9 mouse cellular contexts compared by ENCODE assay signal in genomic region chr1:72969113-72969812, GRCm38 (mm10). TPM values are rescaled to one million over a fixed set of nuclear protein-coding genes. Genes with fewer than 3 reads are reported as not detected.
DNase-seq lines count a peak whose midpoint lies in the region; ATAC-seq and TF ChIP-seq lines count a peak whose summit lies in the region.
"Had no signal": no experiment of that assay in that cellular context is flagged by ENCODE, and none has a peak within 500 bp of the region (broad histone marks: within the 10 kb centered on the region; RNA-seq: fewer than 3 reads in every experiment).

No protein-coding gene starts in this region.

- H3K4me3 ChIP-seq in hindbrain, embryonic 11.5 days (ENCODE audit: low read depth, low read length), result no peak overlapping the region
- no peak overlapping the region for H3K4me3 ChIP-seq in hindbrain, embryonic 14.5 days (replicated peaks; ENCODE audit: low read length)
- no peak overlapping the region for H3K4me3 ChIP-seq in stomach, embryonic 14.5 days (ENCODE audit: low read depth, low read length)
- no peak overlapping the region for H3K4me3 ChIP-seq in stomach, postnatal 0 days (ENCODE audit: low read depth, low read length)
- no peak overlapping the region for H3K4me3 ChIP-seq in limb, embryonic 11.5 days (ENCODE audit: low read depth, low read length)

- no peak for ATAC-seq in hindbrain, embryonic 11.5 days (ENCODE audit: low FRiP score)
- ATAC-seq in hindbrain, embryonic 14.5 days (ENCODE audit: low FRiP score), result no peak
- ATAC-seq in stomach, embryonic 14.5 days (ENCODE audit: insufficient number of reproducible peaks, insufficient read depth, low FRiP score, low read depth), result peak; percentile 57; the same call in 1 of the 2 replicates
- no peak for ATAC-seq in stomach, postnatal 0 days (ENCODE audit: low FRiP score, low TSS enrichment)
- peak; percentile 81 for ATAC-seq in limb, embryonic 11.5 days (ENCODE audit: insufficient number of reproducible peaks, low FRiP score, low TSS enrichment, low read depth)
- ATAC-seq in activated CD4-positive, CD25-positive, alpha-beta regulatory T cell, adult 4 months, result no peak

- TF ChIP-seq EP300 in stomach, postnatal 0 days (optimal IDR thresholded peaks at IDR 0.05), result no peak

- WGBS in hindbrain, embryonic 11.5 days, result 39% methylated on average over 10 of the region's 10 CpGs
- 40% methylated on average over 10 of the region's 10 CpGs for WGBS in hindbrain, embryonic 14.5 days
- 12% methylated on average over 10 of the region's 10 CpGs for WGBS in stomach, embryonic 14.5 days
- WGBS in stomach, postnatal 0 days, result 29% methylated on average over 10 of the region's 10 CpGs
- 11% methylated on average over 10 of the region's 10 CpGs for WGBS in limb, embryonic 11.5 days

- H3K9me3 ChIP-seq in hindbrain, embryonic 11.5 days (ENCODE audit: control insufficient read depth, low read length), result no peaks in the 10 kb centered on the region
- H3K9me3 ChIP-seq in hindbrain, embryonic 14.5 days (ENCODE audit: control insufficient read depth, low read length), result no peaks in the 10 kb centered on the region
- H3K9me3 ChIP-seq in stomach, embryonic 14.5 days (ENCODE audit: control insufficient read depth, low read depth, low read length), result no peaks in the 10 kb centered on the region
- H3K9me3 ChIP-seq in stomach, postnatal 0 days (ENCODE audit: control insufficient read depth, low read length), result no peaks in the 10 kb centered on the region
- no peaks in the 10 kb centered on the region for H3K9me3 ChIP-seq in limb, embryonic 11.5 days (ENCODE audit: control insufficient read depth, low read length)

- no peaks in the 10 kb centered on the region for H3K27me3 ChIP-seq in hindbrain, embryonic 11.5 days (ENCODE audit: control insufficient read depth, insufficient read depth, low read length)
- no peaks in the 10 kb centered on the region for H3K27me3 ChIP-seq in hindbrain, embryonic 14.5 days (ENCODE audit: control insufficient read depth, insufficient read depth, low read length)
- H3K27me3 ChIP-seq in stomach, embryonic 14.5 days (ENCODE audit: control insufficient read depth, insufficient read depth, low read length), result no peaks in the 10 kb centered on the region
- no peaks in the 10 kb centered on the region for H3K27me3 ChIP-seq in stomach, postnatal 0 days (ENCODE audit: control insufficient read depth, insufficient read depth, low read length)
- H3K27me3 ChIP-seq in limb, embryonic 11.5 days (ENCODE audit: control insufficient read depth, insufficient read depth, low read length), result no peaks in the 10 kb centered on the region

- H3K36me3 ChIP-seq in hindbrain, embryonic 11.5 days (ENCODE audit: control insufficient read depth, insufficient read depth, low read length), result no peaks in the 10 kb centered on the region
- no peaks in the 10 kb centered on the region for H3K36me3 ChIP-seq in hindbrain, embryonic 14.5 days (replicated peaks; ENCODE audit: control insufficient read depth, insufficient read depth)
- no peaks in the 10 kb centered on the region for H3K36me3 ChIP-seq in stomach, embryonic 14.5 days (ENCODE audit: control insufficient read depth, insufficient read depth, low read length)
- H3K36me3 ChIP-seq in stomach, postnatal 0 days (ENCODE audit: control insufficient read depth, insufficient read depth, low read length), result no peaks in the 10 kb centered on the region
- H3K36me3 ChIP-seq in limb, embryonic 11.5 days (ENCODE audit: control insufficient read depth, insufficient read depth, low read length), result no peaks in the 10 kb centered on the region

- no peaks in the 10 kb centered on the region for H3K4me1 ChIP-seq in hindbrain, embryonic 11.5 days (replicated peaks; ENCODE audit: control insufficient read depth, insufficient read depth, low read length)
- peaks cover 6% of the 10 kb centered on the region; the same call in 1 of the 2 replicates for H3K4me1 ChIP-seq in hindbrain, embryonic 14.5 days (replicated peaks; ENCODE audit: control insufficient read depth, insufficient read depth, low read length)
- peaks cover 6% of the 10 kb centered on the region for H3K4me1 ChIP-seq in stomach, embryonic 14.5 days (ENCODE audit: control insufficient read depth, insufficient read depth, low read length)
- peaks cover 3% of the 10 kb centered on the region; the same call in 1 of the 2 replicates for H3K4me1 ChIP-seq in stomach, postnatal 0 days (replicated peaks; ENCODE audit: control insufficient read depth, insufficient read depth)
- peaks cover 8% of the 10 kb centered on the region for H3K4me1 ChIP-seq in limb, embryonic 11.5 days (ENCODE audit: control insufficient read depth, insufficient read depth, low read length)

- no peak overlapping the region for H3K27ac ChIP-seq in hindbrain, embryonic 11.5 days (ENCODE audit: low read depth, low read length)
- no peak overlapping the region for H3K27ac ChIP-seq in hindbrain, embryonic 14.5 days
- H3K27ac ChIP-seq in stomach, embryonic 14.5 days (ENCODE audit: low read length), result no peak overlapping the region
- H3K27ac ChIP-seq in stomach, postnatal 0 days (replicated peaks), result no peak overlapping the region
- H3K27ac ChIP-seq in limb, embryonic 11.5 days (replicated peaks; ENCODE audit: low read depth, low read length), result no peak overlapping the region

- TF ChIP-seq CTCF in stomach, postnatal 0 days (IDR thresholded peaks at IDR 0.05; ENCODE audit: low read depth), result no peak

- H3K9ac ChIP-seq in hindbrain, embryonic 11.5 days (ENCODE audit: low read depth, low read length), result no peak overlapping the region
- H3K9ac ChIP-seq in hindbrain, embryonic 14.5 days, result no peak overlapping the region
- no peak overlapping the region for H3K9ac ChIP-seq in stomach, embryonic 14.5 days (replicated peaks; ENCODE audit: low read depth, low read length)
- no peak overlapping the region for H3K9ac ChIP-seq in stomach, postnatal 0 days (ENCODE audit: low read length)
- no peak overlapping the region for H3K9ac ChIP-seq in limb, embryonic 11.5 days (ENCODE audit: low read length)

- peak; percentile 18 for DNase-seq in hindbrain, embryonic 11.5 days (ENCODE audit: low spot score)
- no peak for DNase-seq in hindbrain, embryonic 14.5 days (ENCODE audit: low spot score)
- DNase-seq in stomach, postnatal 0 days (ENCODE audit: low spot score), result no peak
- DNase-seq in limb, embryonic 11.5 days (ENCODE audit: low spot score), result peak; percentile 63
- DNase-seq in adrenal gland, postnatal 4 days (ENCODE audit: low spot score in 2 of 2), result no peak
- no peak for DNase-seq in kidney, postnatal 10 days

- H3K4me2 ChIP-seq in hindbrain, embryonic 11.5 days (replicated peaks; ENCODE audit: low read depth, low read length), result no peak overlapping the region
- H3K4me2 ChIP-seq in hindbrain, embryonic 14.5 days (replicated peaks), result no peak overlapping the region
- no peak overlapping the region for H3K4me2 ChIP-seq in stomach, embryonic 14.5 days (replicated peaks; ENCODE audit: low read depth, low read length)
- H3K4me2 ChIP-seq in stomach, postnatal 0 days (replicated peaks; ENCODE audit: low read depth), result no peak overlapping the region
- H3K4me2 ChIP-seq in limb, embryonic 11.5 days (ENCODE audit: low read depth, severe bottlenecking), result peak overlapping the region; percentile 25; the same call in 1 of the 2 replicates

RNA-seq across cellular contexts. Expression of gene Tnp1, which starts 46.4 kb away (rescaled TPM):
- not detected in 2 replicates for polyA plus RNA-seq in hindbrain, embryonic 11.5 days (2014; fragmentation: Nextera tagmentation; extraction: Ambion mirVana)
- not detected in 2 replicates for polyA plus RNA-seq in hindbrain, embryonic 14.5 days (2014; fragmentation: Nextera tagmentation; extraction: Ambion mirVana)
- polyA plus RNA-seq in stomach, embryonic 14.5 days (2014; fragmentation: Nextera tagmentation; extraction: Ambion mirVana), result not detected in 2 replicates
- polyA plus RNA-seq in stomach, postnatal 0 days (2015; fragmentation: Nextera tagmentation; extraction: Ambion mirVana), result not detected in 2 replicates
- not detected in 2 replicates for polyA plus RNA-seq in limb, embryonic 11.5 days (2014; fragmentation: Nextera tagmentation; extraction: Ambion mirVana)
- not detected for polyA plus RNA-seq in activated CD4-positive, CD25-positive, alpha-beta regulatory T cell, adult 4 months (2017; shearing (Covaris generic))
- not detected for total RNA-seq in adrenal gland, postnatal 4 days (2021)
- total RNA-seq: liver, adult 2 months had no signal
- polyA plus RNA-seq: liver, adult 2 months had no signal

Comparison
In these comparisons a context has a peak if more than half of its experiments do, and no peak if none do; other contexts are left out.
1. ATAC-seq: peak in stomach, embryonic 14.5 days (single experiment) and limb, embryonic 11.5 days (single experiment); none in hindbrain, embryonic 11.5 days (single experiment), hindbrain, embryonic 14.5 days (single experiment), stomach, postnatal 0 days (single experiment) and activated CD4-positive, CD25-positive, alpha-beta regulatory T cell, adult 4 months (single experiment).
2. DNase-seq: peak in hindbrain, embryonic 11.5 days (single experiment) and limb, embryonic 11.5 days (single experiment); none in hindbrain, embryonic 14.5 days (single experiment), stomach, postnatal 0 days (single experiment), adrenal gland, postnatal 4 days (0 of 2) and kidney, postnatal 10 days (single experiment).